Mouse (Mus musculus) layer of hippocampus, adult 8-10 months (tissue): ENCODE data around the gene Slk. TPM values are rescaled to one million over a fixed set of nuclear protein-coding genes. Genes with fewer than 3 reads are reported as not detected.
"Not testable (repeated sequence)": the region's sequence is repeated elsewhere in the genome, so short reads cannot be mapped to it uniquely, and the experiment has no call there.

Source experiments
- DNase-seq, 2 experiments: peaks; one replicate each; pipeline ENCODE4 v3.0.0; 2022; ENCODE audit warnings: low spot score in 2 of 2
- total RNA-seq, 4 experiments: library from RNA; stranded (reverse); gene quantifications; 2 replicates each; pipeline ENCODE4 v1.2.4; 2022

The Slk gene
- total RNA-seq, 4 experiments from 2014 or later = 58.0 to 64.1 (median 60.7) TPM

DNA sequence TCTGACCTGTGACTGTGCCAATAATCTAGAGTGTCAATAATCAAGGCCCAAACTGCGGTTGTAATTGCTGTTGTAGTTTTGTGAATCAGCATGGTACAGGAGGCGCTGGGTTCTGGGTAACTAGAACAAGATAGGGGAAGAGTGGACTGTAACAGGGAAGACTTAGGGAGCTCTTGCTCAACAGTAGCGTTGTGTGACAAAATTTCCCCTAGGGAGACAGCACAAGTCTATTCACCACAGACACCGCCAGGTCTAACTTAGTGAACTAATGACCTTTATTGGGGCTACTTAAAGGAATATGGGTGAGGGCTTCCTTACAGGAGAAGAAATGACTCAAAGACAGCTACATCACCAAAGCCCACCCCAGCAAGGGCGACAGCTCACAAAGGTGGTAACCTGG lies 9.4 kb upstream of the Slk start:
- no peak for DNase-seq

DNA sequence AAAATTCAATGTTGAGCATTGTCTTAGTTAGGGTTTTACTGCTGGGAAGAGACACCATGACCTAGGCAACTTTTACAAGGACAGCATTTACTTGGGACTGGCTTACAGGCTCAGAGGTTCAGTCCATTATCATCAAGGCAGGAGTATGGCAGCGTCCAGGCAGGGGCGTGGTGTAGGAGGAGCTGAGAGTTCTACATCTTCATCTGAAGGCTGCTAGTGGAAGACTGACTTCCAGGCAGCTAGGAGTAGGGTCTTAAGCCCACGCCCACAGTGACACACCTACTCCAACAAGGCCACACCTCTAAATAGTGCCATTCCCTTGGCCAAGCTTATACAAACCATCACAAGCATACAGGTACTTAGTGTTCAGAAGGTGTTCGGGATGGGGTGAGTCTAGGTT lies 7.5 kb upstream of the Slk start:
- not testable (repeated sequence) for DNase-seq

DNA sequence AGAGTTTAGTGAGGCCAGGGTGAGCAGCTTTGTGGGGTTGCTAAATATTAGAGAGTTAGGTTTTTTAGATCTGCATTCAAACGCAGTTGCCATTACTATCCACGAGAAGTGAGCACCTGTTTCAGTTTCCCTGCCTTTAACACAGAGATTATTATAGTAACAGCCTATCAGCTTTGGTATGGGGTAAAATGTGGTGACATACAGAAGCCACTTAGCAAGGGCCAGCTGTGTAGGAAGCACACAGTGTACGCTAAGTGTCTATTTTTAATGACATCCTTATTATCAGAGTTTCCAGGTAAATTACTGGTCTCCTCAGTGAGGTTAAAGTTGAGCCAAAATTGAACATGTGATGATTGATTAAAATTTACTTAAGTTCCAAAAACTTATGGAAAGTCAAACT lies 5.8 kb upstream of the Slk start:
- DNase-seq = no peak

DNA sequence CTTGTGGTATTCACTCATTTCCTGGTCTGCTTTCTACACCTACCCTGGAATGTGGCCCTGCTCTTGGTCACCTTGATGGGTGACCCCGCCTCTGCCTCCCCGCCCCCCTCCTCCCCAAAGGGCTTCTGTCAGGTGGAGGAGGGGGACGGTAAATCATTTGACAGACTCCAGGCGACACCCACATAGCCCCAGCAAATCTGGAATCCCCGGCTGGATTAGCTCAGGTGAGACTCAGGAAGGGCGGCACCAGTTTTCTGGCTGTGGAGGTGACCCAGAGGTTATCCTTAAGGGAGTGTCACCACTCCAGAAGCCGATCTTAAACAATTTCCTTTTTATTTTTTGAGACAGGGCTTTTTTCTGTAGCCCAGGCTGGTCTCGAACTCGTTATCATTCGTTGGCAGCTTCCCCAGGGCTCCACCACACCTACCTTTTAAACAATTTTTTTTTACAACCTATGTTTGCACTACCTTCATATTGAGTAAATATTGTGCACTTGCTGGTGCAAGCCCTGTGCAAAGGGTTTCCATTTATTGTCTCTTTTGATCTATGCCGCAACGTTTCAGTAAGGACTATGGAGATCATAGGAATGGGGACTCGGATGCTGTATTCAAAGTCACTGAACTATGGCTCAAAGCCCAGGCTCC lies 775 bp upstream of the Slk start:
- DNase-seq = no peak

DNA sequence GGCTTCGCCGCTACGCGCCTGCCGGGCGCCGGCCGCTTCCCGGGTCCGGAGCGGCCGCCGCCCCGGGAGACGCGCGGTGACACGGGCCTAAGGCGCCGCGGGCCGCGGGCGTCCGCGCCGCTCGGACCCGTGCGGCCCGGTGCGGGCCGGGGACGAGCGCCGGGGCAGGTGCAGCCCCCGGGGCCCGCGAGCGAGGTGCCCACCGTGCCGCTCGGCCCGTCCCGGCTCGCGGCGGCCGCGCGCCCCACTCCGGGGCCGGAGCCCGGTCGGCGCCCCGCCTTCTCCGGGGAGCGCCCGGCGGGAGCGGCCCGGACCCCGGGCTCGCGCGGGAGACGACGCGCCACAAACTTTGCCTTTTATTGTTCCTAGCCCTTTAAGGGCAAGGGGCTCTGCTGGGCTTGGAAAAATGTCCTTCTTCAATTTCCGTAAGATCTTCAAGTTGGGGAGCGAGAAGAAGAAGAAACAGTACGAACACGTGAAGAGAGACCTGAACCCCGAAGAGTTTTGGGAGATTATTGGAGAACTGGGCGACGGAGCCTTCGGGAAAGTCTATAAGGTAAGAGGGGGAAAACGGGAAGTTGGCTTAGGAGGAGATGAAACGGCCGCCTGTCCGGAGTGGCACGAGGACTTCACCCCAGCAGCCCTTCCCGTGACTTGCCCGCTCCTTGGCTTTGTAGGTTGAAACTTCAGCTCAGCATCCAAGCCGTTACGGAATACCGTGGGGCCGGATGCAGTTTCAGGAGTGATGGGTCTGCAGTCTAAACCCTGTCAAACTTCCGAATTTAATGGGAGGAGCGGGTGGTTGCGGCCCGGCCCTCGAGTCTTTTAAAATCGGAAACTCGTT lies 532 bp downstream of the Slk start:
- DNase-seq = no peak

DNA sequence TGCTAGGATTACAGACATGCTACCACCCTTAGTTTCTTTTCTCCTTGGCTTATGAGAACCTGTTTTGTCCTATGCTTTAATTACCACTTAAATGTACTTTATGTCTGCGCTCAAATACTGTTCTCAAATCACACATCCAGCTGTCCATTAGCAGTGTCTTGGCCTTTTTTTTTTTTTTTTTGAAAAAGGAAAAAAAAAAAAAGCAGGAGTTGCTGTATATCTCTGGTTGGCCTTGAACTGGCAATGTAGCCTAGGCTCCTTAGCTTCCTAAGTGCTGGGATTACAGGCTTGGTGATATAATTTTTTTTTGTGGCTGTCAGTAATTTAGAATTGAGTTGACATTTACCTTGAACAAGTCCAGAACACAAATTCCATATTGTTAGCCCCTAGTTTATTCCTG lies 6.3 kb downstream of the Slk start:
- DNase-seq = no peak

DNA sequence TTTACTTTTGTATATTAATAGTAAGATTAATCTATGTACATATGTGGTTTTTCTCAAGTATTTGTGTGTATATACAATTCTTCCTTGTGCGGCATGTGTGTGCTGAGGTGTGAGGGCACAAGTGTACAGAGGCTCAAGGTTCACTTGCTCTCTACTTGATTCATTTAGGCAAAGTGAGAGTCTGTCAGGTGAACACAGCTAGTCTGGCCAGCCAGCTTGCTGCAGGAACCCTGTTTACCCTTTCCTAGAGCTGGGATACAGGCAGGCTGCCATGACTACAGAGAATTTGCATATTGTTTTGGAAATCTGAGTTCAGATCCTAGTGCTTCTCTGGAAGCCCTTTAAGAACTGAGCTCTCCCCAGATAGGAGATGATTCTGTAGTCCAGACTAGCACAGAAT lies 7.5 kb downstream of the Slk start:
- no peak for DNase-seq

DNA sequence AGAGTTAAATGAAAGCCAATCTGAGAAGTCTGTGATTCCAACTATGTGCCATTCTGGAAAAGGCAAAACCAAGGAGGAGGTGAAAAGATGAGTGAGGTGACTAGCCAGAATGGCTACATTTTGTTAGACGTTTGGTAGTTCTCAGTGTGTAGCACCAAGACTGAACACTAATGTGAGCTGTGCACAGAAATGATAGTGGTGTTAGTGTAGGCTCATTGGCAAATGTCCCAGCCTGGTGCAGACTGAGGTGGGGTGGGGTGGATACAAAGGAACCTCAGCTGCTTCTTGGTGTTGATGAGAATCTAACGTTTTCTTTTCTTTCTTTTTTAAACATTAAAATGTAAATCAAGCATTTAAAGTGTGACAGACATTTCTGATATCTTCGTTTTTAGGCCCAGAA lies 29.0 kb downstream of the Slk start:
- DNase-seq = no peak

DNA sequence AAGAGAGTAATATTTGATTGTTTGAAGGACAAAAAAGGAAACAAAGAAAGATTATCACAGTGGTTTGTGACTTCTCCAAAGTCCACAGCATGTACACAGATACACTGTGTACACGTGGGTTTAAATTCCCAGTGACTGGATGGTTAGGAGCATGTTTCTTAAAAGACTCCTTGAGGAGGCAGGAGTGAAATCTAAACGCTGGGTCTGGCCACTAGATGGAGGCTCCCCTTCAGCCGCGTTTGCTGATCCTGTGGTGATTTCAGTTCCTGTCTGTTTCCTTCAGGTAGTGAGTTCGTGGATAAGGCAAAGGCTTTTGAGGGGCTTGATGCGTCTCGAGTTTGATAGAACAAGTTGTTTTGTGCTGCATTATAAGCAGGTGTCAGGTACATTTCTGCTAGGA lies 34.0 kb downstream of the Slk start:
- DNase-seq = no peak

DNA sequence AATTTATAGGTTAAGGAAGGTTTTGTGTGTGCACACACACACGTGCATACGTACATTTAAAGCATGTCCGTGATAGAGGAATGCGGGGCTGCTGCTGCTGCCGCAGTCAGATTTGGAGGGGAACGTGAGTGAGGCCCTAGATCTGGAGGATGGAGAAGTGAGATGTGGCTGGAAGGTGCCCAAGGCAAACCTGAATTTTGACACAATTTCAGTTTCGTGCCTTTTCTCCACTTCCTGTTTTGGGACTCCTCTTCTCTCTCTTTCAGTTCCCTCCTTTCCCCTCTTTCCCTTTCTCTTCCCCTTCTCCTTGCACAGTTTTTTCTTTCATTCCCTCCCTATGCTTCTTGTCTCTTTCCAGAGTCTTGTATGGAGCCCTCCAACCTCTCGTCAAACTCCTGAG lies 42.0 kb downstream of the Slk start:
- no peak for DNase-seq

DNA sequence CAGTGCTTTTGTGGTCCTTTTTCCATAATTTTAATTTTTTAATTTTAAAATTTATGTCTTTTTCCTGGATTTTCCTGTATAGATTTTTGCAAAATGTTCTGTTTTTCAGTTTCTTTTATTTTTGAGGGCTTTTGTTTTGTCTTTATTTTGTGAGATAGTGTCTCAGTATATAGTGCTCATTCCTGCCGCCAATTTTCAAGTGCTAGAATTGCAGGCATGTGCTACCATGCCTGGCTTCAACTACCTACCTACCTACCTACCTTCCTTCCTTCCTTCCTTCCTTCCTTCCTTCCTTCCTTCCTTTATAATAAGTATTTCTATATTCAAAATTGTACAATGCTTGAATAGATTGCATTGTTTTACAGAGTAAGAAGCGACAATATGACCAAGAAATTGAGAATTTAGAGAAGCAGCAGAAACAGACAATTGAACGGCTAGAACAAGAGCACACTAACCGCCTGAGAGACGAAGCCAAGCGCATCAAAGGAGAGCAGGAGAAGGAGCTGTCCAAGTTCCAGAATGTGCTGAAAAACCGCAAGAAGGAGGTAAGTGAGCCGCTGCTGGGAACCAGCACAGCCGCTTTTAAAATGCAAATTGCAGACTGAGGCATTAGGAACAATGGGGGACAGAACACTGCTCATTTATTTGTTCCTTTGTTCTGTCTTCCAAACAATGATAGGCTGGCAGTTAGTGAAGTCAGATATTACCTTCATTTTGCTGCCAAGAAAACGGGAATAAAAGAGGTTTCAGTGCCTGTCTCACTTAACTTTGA lies 45.6 kb downstream of the Slk start:
- DNase-seq = no peak

DNA sequence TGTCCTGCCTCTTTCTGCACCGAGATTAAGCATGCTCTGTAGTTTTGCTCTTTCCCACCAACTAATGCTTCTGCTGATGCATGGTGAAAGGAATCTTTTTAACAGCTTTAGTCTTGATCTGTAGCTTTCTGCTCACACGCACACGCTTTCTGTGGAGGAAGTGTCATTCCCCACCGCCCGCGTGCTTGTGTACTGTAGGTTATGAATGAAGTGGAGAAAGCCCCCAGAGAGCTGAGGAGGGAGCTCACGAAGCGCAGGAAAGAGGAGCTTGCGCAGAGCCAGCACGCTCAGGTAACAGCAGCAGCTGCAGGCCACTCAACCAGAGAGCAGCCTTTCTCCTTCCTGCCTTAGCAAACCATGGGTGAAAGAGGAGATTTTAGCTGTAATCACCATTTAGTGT lies 48.0 kb downstream of the Slk start:
- no peak for DNase-seq

DNA sequence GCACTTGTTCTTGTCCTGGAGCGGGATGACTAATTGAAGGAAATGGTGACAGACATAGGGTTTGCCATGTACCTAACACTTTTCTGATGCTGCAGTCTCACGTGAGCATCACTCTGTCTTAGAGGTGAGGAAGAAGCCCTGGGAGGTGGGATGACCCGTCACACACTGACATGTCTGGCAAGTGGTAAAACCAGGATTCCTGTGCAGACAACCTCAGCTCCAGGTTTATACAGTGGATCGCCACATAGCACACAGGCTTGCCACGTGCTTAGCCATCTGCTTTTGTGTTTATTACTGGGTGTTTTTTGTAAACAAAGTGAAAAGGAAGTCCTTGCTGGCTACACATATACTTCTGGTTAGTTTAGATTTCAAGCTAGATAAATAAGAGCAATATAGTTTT lies 49.6 kb downstream of the Slk start:
- DNase-seq = no peak

DNA sequence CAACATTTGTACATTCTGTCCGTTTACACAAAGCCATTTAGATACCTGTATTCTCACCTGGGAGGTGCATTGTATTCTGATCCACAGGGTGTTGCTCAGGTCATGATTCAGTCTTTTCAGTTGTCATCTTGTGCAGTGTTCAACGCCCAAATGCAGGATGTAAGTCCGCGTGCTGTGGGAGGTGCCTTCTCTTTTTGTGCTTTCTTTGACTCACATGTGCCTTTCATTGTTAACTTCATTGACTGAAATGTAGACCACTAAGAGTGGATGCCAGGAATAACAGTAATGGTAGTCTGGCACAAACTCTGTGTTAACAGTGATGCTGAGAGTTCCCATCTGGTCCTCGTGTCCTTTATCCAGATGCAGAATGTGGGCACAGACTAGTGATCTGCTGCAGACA lies 50.9 kb downstream of the Slk start:
- no peak for DNase-seq

DNA sequence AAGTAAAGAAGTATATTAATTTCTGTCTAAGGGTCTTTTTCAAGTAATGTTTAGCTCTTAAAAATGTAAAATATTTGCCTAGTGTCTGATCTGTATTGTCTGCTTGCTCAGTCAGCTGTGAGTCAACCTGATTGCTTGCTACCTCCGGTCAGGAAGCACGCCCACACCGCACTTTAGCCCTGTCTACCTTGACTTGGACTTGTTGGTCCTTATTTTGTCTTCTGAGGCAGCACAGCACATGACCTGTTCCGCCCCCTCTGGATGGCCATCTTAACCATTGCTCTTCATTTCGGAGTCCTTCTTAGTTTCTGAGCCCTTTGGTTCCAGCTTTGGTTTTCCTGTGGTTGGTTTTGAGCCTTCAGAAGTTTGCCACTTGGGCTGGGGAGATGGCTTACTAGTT lies 52.3 kb downstream of the Slk start:
- no peak for DNase-seq

DNA sequence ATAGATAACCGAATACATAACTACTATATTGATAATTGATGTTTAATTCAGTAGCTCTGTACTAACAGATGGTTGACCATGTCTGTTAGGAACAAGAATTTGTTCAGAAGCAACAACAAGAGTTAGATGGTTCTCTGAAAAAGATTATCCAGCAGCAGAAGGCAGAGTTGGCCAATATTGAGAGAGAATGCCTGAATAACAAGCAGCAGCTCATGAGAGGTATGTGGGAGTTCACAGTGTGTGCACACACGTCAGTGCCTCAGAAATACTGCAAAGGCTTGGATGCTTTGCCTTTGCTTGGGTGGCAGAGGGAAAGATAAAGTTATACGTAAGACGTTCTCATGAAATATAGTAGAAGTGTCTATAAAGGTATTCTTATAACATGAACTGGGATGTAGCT lies 55.9 kb downstream of the Slk start:
- DNase-seq = no peak

DNA sequence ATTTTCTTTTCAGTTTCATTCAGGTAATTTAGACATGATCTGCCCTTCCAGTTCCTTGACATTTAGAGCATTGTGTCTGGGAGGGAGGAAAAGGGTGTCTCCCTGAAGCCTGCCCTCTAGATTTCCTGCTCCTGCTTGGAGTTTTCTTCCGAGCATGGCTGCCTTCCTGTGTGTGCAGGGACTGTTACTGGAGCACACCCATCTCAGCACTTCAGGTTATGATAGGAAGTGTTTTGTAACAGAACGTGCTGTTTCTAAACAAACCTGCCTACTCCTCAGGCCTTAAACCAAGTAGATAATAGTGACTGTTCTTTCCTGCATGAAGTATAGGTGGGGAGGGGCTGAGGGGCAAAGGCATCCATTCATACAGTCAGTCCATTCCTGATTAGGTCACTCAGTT lies 64.4 kb downstream of the Slk start:
- DNase-seq = no peak

DNA sequence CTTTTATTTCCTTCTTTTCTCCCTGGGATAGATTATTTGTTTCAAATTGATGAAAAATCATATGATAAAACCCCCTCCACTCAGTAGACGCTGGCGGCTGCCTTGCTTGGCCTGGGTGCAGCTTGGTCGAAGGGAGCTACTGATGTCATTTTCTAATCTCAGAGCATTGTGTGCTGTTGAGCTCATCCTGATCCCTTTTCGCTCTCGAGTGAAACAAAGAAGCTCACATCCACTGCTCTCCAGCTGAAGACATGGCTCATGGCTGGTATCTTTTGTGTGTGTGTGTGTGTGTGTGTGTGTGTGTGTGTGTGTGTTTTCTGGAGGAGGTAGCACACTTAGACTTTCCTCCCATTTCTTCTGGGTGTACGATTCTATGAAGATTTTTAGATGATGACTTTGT lies 66.1 kb downstream of the Slk start:
- DNase-seq = no peak

DNA sequence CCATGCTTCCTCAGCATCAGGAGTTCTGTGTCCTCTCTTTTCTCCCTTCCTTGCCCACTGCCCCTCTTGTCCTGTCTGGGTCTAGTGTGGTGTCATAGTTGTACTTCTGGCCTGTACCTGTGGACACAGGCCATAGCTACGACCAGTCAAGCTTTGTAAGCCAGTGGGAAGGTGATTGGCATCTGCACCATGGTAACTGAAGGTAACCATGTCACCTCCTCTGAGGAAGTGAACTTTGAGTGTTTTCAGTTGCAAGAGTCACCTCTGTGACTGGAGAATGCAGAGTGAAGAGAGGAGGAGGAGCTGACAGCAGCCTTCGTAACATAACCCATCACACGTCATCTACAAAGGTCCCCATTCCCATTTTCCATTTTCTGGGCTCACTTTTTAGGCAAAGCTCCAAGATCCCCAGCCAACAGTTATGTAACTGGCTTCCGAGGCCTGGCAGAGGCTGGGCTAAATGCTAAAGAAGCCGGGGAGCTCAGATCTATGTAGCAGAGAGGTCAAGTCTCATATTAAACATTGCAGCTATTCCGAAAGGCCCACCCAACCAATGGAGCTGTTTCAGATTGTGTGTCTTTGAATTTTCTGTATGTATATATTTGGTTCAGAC lies 67.1 kb downstream of the Slk start:
- no peak for DNase-seq

DNA sequence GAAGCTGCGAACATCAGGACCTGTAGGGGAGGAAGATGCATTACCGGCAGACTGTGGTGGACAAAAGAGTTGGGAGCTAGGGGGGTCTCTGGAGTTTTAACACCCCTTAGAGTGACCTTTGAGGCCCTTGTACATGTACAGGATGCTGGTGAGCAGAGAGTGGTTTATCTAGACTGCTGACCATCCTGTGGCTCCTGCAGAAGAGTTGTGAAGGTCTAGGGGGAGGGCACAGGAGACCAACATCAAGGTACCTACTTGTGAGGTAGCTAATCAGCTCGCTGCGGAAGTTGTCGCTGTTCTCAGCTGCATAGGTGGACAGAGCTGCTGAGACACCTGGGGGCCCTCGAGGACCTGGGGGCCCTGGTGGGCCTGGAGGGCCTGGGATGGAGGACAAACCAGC lies 69.6 kb downstream of the Slk start:
- no peak for DNase-seq

DNA sequence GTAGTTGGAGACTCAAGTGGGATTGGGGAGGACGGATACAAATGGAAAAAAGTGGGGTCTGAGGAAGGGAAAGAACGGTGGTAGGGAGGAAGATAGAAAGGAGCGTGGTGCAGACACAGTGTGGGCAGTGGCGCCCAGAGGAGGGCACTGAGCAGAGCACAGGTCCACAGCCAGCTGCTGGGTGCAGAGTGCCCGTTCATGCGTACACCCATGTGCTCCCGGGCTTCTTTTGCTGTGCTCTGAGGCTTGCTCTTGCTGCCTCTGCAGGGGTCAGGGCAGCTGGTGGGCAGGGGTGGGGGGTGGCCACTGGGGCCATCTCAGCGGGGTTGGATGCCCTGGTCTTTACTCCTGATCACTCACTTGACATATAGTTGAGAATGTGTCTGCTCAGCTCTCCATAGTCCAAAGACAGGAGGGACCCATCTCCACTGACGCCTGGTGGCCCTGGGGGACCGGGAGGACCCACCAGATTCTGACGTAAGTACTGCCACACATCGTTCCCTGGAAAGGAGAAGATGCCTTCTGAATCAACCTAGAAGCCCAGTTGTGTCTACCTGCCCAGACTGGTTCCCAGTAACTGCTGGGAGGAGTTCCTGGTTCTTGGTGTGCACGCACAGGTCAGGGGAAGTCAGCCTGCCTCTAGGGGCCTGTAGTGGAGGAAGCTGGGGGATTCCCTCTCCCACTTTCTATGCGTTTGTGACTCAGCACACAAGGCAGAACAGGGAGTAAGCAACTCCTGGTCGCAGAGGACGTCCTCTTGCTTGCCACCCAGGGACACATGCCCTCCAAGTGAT lies 71.1 kb downstream of the Slk start:
- DNase-seq = no peak
